Mouse (Mus musculus) embryonic facial prominence, embryonic 11.5 days (tissue): Measurements from ENCODE around the gene Mvb12a. TPM values are rescaled to one million over a fixed set of nuclear protein-coding genes. Genes with fewer than 3 reads are reported as not detected.

Experiments used
- ATAC-seq: fragments of 200-750 bp; cut with Nextera tagmentation; replicated peaks from 2 replicates; pipeline ENCODE4 v1.8.0; 2017; ENCODE audit warnings: low read depth; ENCODE audit not compliant: insufficient number of reproducible peaks, low FRiP score, low TSS enrichment
- DNase-seq: peaks from one replicate; pipeline ENCODE4 v3.0.0-alpha.2; 2015; ENCODE audit warnings: low spot score
- H3K27ac ChIP-seq: fragments of 300-500 bp; sonication (generic); replicated peaks from 2 replicates; pipeline ENCODE4 v1.5.1; 2014; ENCODE audit warnings: mild to moderate bottlenecking, low read depth, low read length, control low read depth
- H3K27me3 ChIP-seq: fragments of 300-500 bp; sonication (generic); 2 replicates; pipeline ENCODE4 v1.6.1; 2014; ENCODE audit warnings: mild to moderate bottlenecking, low read length, moderate library complexity, mixed read lengths; ENCODE audit not compliant: control insufficient read depth, insufficient read depth
- H3K36me3 ChIP-seq: fragments of 300-500 bp; sonication (generic); replicated peaks from 2 replicates; pipeline ENCODE4 v1.6.1; 2014; ENCODE audit warnings: low read depth, mild to moderate bottlenecking, low read length, moderate library complexity, mixed read lengths; ENCODE audit not compliant: control insufficient read depth, insufficient read depth
- H3K4me1 ChIP-seq: fragments of 300-500 bp; sonication (generic); 2 replicates; pipeline ENCODE4 v1.6.1; 2014; ENCODE audit warnings: low read length, mixed read lengths; ENCODE audit not compliant: control insufficient read depth, insufficient read depth
- H3K4me2 ChIP-seq: fragments of 300-500 bp; sonication (generic); 2 replicates; pipeline ENCODE4 v1.6.1; 2014; ENCODE audit warnings: low read depth, mild to moderate bottlenecking, control low read depth, low read length, moderate library complexity
- H3K4me3 ChIP-seq: fragments of 300-500 bp; sonication (generic); 2 replicates; pipeline ENCODE4 v1.5.1; 2014; ENCODE audit warnings: low read depth, low read length, control low read depth
- H3K9ac ChIP-seq: fragments of 300-500 bp; sonication (generic); replicated peaks from 2 replicates; pipeline ENCODE4 v1.6.1; 2014; ENCODE audit warnings: mild to moderate bottlenecking, control low read depth, low read length
- H3K9me3 ChIP-seq: fragments of 300-500 bp; sonication (generic); replicated peaks from 2 replicates; pipeline ENCODE4 v1.6.1; 2016; ENCODE audit warnings: mild to moderate bottlenecking, low read length, inconsistent platforms, mixed read lengths; ENCODE audit not compliant: control insufficient read depth
- WGBS: fragments of 180-500 bp; shearing (Covaris S2); extraction: QIAGEN DNeasy Blood & Tissue Kit; methylation state at CpG from one replicate; pipeline ENCODE4 v1.1.7; 2014; 5-methylcytosine and 5-hydroxymethylcytosine counted together
- polyA plus RNA-seq: library from polyadenylated mRNA; unstranded; fragments of >200 nt; fragmentation: Nextera tagmentation; extraction: Ambion mirVana; gene quantifications from 2 replicates; pipeline ENCODE4 v1.2.1, GENCODE M21; 2014

The Mvb12a gene
- polyA plus RNA-seq, 1 experiment from 2014 or later, result 53.4 TPM

DNA sequence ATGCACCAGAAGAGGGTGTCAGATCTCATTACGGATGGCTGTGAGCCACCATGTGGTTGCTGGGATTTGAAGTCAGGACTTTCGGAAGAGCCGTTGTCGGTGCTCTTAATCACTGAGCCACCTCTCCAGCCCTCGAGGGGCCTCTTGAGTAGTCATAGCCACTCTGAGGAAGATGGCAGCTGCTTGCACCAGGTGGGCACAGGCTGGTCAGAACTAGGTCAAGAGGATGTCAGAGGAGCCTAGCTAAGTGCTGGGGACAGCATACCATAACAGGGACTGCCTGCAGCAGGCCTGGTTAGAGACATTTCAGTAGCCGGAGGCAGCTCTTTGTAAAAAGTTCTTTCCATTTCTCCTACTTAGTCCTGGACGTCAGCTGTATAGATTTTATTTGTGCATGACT lies 8.0 kb downstream of the Mvb12a start:
- DNase-seq (no peak), ATAC-seq (no peak)
- no peaks in the 10 kb centered on the region; the same call in 1 of the 2 replicates for H3K4me1 ChIP-seq
- 63% methylated on average over 7 of the region's 7 CpGs for WGBS
- H3K36me3 ChIP-seq, result no peaks in the 10 kb centered on the region
- no peak overlapping the region for H3K4me2 ChIP-seq
- H3K4me3 ChIP-seq, result no peak overlapping the region
- no peaks in the 10 kb centered on the region for H3K9me3 ChIP-seq
- no peak overlapping the region for H3K9ac ChIP-seq
- no peaks in the 10 kb centered on the region; the same call in 1 of the 2 replicates for H3K27me3 ChIP-seq
- H3K27ac ChIP-seq, result no peak overlapping the region

DNA sequence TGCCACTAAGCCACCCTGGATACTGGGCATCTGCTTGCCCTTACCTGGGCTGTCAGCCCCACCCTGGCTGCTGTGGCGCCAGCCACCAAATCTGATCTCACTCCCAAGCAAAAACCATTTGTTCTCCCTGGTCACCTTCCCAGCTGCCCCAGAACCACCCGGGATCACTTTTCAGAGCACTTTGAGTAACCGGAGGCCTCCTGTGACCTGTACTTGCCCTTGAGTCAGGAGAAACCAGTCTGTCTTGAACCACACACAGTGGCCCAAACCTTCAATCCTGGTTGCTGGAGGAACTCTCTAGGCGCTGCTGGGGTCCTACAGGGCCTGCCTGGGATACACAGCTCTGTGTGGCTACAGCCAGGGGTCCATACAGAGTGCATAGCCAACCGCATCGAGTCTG lies 10.0 kb downstream of the Mvb12a start:
- DNase-seq, result no peak
- H3K36me3 ChIP-seq, result no peaks in the 10 kb centered on the region
- H3K4me3 ChIP-seq, result no peak overlapping the region
- no peak overlapping the region for H3K9ac ChIP-seq
- WGBS, result 45% methylated on average over 6 of the region's 6 CpGs
- no peak overlapping the region for H3K27ac ChIP-seq
- H3K4me2 ChIP-seq, result no peak overlapping the region
- H3K4me1 ChIP-seq, result no peaks in the 10 kb centered on the region; the same call in 1 of the 2 replicates
- no peak for ATAC-seq
- H3K9me3 ChIP-seq, result no peaks in the 10 kb centered on the region
- H3K27me3 ChIP-seq, result peaks cover 13% of the 10 kb centered on the region

DNA sequence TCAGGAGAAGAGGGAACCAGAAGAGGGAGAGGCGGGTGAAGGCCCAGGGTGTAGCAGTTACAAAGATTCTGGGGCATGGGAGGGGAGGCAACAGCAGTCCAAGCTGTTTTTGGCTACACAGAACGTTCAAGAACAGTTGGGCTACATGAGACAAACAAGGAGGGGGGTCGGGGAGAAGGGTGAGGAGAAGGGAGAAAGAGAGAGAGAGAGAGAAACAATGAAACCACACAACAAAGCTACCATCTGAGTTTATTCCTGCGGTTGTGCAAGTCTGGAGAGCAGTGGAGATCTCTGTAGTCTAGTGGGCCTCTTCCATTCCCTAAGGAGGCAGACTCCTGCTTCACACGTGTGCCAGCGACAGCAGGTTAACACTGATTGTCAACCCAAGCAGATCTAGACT lies 11.3 kb downstream of the Mvb12a start:
- no peak for ATAC-seq
- no peak for DNase-seq
- H3K27ac ChIP-seq, result no peak overlapping the region
- no peak overlapping the region for H3K4me3 ChIP-seq
- H3K4me2 ChIP-seq, result no peak overlapping the region
- H3K27me3 ChIP-seq, result peaks cover 25% of the 10 kb centered on the region
- WGBS, result 75% methylated on average over 6 of the region's 6 CpGs
- no peaks in the 10 kb centered on the region for H3K9me3 ChIP-seq
- no peak overlapping the region for H3K9ac ChIP-seq
- peaks cover 5% of the 10 kb centered on the region; the same call in 1 of the 2 replicates for H3K4me1 ChIP-seq
- H3K36me3 ChIP-seq, result no peaks in the 10 kb centered on the region

DNA sequence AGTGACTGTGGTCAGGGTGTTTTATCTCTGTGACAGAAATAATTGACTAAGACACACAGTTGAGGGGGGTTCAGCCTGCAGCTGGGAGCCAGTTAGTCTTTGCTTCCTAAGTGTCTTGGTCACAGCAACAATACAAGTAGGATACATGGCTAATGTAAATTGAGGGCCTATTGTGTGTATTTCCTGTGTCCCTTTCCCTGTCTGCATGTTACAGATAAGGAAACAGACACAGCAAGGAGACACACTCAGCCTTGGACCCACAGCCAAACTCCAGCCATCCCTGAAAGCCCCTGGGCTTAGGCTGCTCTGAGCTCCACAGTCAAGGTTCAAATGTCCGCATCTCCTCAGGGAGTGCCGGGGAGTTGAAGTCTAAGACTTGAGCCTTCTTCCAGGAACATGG lies 11.9 kb downstream of the Mvb12a start:
- no peaks in the 10 kb centered on the region for H3K9me3 ChIP-seq
- peaks cover 32% of the 10 kb centered on the region for H3K27me3 ChIP-seq
- WGBS, result 85% methylated on average over 2 of the region's 2 CpGs
- no peak overlapping the region for H3K4me2 ChIP-seq
- ATAC-seq, result no peak
- H3K27ac ChIP-seq, result no peak overlapping the region
- H3K9ac ChIP-seq, result no peak overlapping the region
- H3K36me3 ChIP-seq, result no peaks in the 10 kb centered on the region
- DNase-seq, result no peak
- peaks cover 6% of the 10 kb centered on the region; the same call in 1 of the 2 replicates for H3K4me1 ChIP-seq
- H3K4me3 ChIP-seq, result no peak overlapping the region

DNA sequence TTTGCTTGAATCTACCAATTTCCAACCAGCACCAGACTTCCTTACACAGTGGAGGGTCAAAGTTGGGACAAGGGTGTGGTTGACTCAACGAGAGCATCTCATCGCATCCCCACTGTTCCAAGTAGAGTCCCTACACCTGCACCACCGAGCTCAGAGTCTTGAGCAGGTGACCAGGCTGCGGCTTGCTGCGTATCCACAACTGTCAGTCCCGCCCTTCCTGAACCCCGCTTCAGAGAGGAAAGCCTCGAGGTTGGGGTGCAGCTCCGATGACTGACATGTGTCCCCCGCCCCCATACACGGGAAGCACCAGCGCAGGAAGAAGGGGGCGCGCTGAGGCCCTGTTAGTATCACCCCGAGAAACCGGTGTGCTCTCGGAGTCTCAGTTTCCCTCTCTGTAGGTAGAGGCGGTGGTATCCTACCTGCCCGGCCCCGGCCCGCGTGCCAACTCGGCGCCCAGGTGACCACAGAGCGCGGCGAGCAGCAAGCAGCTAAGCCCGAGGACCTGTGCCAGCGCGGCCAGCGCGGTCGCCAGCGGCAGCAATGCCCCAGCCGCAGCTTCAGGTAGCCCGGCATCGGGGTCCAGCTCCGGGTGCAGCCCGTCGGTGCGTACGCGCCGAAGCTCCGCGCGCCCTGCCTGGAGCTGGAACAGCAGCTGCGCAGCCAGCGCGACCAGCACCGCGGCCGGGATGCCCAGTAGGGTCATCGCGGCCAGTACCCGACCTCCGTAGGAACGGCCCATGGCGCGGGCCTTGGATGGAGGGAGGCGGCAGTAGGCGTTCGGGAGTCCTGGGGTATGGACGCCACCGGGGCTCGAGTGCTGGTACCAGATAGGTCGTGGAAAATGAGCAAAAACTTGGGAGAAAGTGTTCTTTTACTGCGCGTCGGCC lies 15.6 kb downstream of the Mvb12a start, which contains the start of gene Tmem221:
Gene Tmem221, minus strand, starts transcription at position 801 of the 887 bp plus-strand sequence.
- Histone ChIP-seq H3K36me3 (no peaks in the 10 kb centered on the region), H3K4me3 (peak within 1 kb of the TSS; percentile 37), H3K4me1 (peaks cover 6% of the 10 kb centered on the region; the same call in 1 of the 2 replicates), H3K27ac (no peak within 1 kb of the TSS), H3K9ac (peak within 1 kb of the TSS; percentile 41; the same call in 1 of the 2 replicates), H3K27me3 (peaks cover 61% of the 10 kb centered on the region), H3K9me3 (no peaks in the 10 kb centered on the region), H3K4me2 (peak within 1 kb of the TSS; percentile 57)
- no peak for DNase-seq
- WGBS, result 4% methylated on average over 70 of the region's 70 CpGs
- ATAC-seq, result no peak

DNA sequence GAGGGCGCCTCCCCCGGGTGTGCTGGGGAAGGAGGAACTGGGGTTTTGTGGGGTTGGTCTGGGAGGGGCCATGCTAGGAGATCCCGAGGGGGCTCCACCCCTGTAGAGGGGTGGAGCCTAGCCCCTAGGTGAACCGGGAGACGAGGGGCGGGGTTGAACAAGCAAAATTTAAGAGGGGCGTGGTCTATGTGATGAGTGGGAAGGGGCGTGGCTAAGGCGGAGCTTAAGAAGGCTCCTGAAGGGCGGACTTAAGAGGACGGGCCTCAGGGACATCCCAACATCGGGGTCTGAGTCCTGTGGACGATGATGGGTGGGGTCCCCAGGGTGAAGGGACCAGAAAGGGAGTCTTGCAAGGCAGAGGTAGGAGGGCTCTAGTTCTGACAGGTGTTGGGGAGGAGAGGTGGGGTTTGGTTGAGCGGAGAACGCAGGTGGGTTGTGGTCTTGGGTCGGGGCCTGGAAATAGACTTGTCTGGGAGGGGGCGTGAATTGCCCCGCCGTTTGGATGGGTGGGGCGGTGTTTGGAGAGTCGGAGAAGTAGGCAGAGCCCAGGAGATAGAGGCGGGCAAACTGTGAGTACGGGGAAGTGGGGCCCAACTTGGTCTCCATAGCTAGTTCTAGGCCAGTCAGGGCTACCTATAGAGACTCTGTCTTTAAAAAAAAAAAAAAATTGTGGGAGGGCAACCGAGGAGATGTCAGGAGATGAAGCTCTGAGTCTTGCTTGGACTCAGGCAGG lies 16.4 kb downstream of the Mvb12a start:
- no peak overlapping the region for H3K27ac ChIP-seq
- DNase-seq (peak; percentile 85), ATAC-seq (0 out of 2 replicates have a peak, but pooled peaks have one; percentile 22)
- H3K4me2 ChIP-seq, result peak overlapping the region; percentile 57
- H3K9ac ChIP-seq, result 0 out of 2 replicates have a peak overlapping the region, but pooled peaks have one; percentile 41
- H3K4me1 ChIP-seq, result peaks cover 6% of the 10 kb centered on the region; the same call in 1 of the 2 replicates
- WGBS, result 2% methylated on average over 24 of the region's 24 CpGs
- H3K36me3 ChIP-seq, result no peaks in the 10 kb centered on the region
- H3K4me3 ChIP-seq, result peak overlapping the region; percentile 37
- H3K9me3 ChIP-seq, result peaks cover 2% of the 10 kb centered on the region
- peaks cover 61% of the 10 kb centered on the region for H3K27me3 ChIP-seq

DNA sequence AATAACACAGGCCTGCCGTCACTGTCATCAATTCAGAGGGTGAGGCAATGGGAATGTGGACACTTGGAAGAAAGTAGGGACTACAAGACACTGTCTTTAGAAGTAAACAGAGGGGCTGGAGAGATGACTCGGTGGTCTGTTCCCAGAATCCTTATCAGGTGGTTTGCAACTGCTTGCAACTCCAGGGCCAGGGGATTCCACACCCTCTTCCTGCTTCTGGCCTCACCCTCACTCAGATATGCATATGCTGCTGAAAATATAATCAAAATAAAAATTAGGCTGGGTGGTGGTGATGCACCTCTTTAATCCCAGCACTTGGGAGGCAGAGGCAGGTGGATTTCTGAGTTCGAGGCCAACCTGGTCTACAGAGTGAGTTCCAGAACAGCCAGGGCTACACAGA lies 17.3 kb downstream of the Mvb12a start:
- Histone ChIP-seq H3K4me2 (no peak overlapping the region), H3K4me3 (no peak overlapping the region), H3K36me3 (no peaks in the 10 kb centered on the region), H3K9ac (no peak overlapping the region), H3K9me3 (peaks cover 3% of the 10 kb centered on the region), H3K4me1 (peaks cover 6% of the 10 kb centered on the region; the same call in 1 of the 2 replicates), H3K27me3 (peaks cover 61% of the 10 kb centered on the region), H3K27ac (no peak overlapping the region)
- 78% methylated on average over 3 of the region's 3 CpGs for WGBS
- DNase-seq, result no peak
- no peak for ATAC-seq
